Mouse (Mus musculus) kidney, adult 2 months (tissue): Measurements from ENCODE around the gene Actr6. TPM values are rescaled to one million over a fixed set of nuclear protein-coding genes. Genes with fewer than 3 reads are reported as not detected.

ENCODE experiments used
- DNase-seq: peaks from one replicate; pipeline ENCODE4 v3.0.0; 2021
- H3K27ac ChIP-seq: fragments of 200-500 bp; 2 replicates; pipeline ENCODE4 v1.5.1; 2012; ENCODE audit warnings: low read depth, low read length, control low read depth, inconsistent platforms; ENCODE audit not compliant: insufficient read depth
- H3K27me3 ChIP-seq: fragments of 200-500 bp; replicated peaks from 2 replicates; pipeline ENCODE4 v1.6.1; 2012; ENCODE audit warnings: mild to moderate bottlenecking, moderate library complexity, low read length, inconsistent platforms; ENCODE audit not compliant: control insufficient read depth, insufficient read depth
- H3K36me3 ChIP-seq: fragments of 200-500 bp; 2 replicates; pipeline ENCODE4 v1.6.1; 2012; ENCODE audit warnings: mild to moderate bottlenecking, moderate library complexity, low read length, inconsistent platforms; ENCODE audit not compliant: control insufficient read depth, insufficient read depth
- H3K4me1 ChIP-seq: fragments of 200-500 bp; 2 replicates; pipeline ENCODE4 v1.6.1; 2011; ENCODE audit warnings: low read length; ENCODE audit not compliant: control insufficient read depth, insufficient read depth
- H3K4me3 ChIP-seq: fragments of 200-500 bp; 2 replicates; pipeline ENCODE4 v1.5.1; 2011; ENCODE audit warnings: mild to moderate bottlenecking, low read depth, low read length, control low read depth; ENCODE audit not compliant: insufficient read depth
- CTCF ChIP-seq: fragments of 200-500 bp; conservative IDR thresholded peaks from 2 replicates; pipeline ENCODE4 v1.5.1; 2011; ENCODE audit warnings: low read depth, mild to moderate bottlenecking, control low read depth, low read length, moderate library complexity, mixed read lengths; ENCODE audit not compliant: insufficient read depth, insufficient read length
- POLR2A ChIP-seq: fragments of 200-500 bp; IDR thresholded peaks from one replicate; pipeline ENCODE4 v1.6.1; 2011; ENCODE audit warnings: low read depth, low read length, control low read depth
- WGBS: fragments of 180-500 bp; shearing (Covaris S2); methylation state at CpG from one replicate; pipeline ENCODE4 v1.1.7; 2018; 5-methylcytosine and 5-hydroxymethylcytosine counted together
- polyA plus RNA-seq: library from polyadenylated mRNA; depleted of rRNA; stranded (reverse); fragments of >200 nt; gene quantifications from 2 replicates; pipeline ENCODE4 v1.2.3, GENCODE M21; 2012

Actr6 gene
- polyA plus RNA-seq, 1 experiment = 3.0 TPM

DNA sequence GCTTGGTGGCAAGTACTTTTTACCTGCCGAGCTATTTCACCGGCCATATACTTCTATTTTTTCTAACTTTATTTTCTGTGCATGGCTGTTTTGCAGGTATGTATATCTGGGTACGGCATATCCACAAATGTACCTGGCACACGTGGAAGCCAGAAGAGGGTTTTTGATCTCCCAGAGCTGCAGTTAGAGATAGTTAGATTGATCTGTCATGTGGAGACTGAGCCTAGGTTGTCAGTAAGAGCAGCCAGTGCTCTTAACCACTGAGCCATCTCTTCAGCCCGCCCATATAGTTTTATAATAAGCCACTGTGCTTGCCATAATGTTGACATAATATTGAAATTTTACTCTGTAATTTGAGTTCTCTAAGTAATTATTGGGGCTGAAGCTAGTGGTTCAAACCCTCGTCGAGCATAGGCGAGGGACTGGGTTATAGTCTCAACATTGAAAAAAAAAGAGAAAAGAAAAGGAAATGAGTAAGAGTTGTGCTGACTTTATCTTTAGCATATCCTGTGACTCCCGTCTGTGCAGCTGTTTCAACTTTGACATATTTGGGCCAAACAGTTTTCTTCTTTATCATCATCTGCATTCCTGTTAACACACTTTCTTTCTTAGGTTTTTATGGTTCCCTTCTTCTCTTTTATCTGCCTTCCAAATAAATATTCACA, 32.5 kb upstream of the Actr6 start:
- Histone ChIP-seq H3K36me3 (no peaks in the 10 kb centered on the region; the same call in 1 of the 2 replicates), H3K27me3 (no peaks in the 10 kb centered on the region), H3K4me3 (no peak overlapping the region), H3K4me1 (peaks cover 9% of the 10 kb centered on the region), H3K27ac (no peak overlapping the region)
- no peak for DNase-seq
- TF ChIP-seq CTCF (no peak), POLR2A (no peak)
- WGBS = 68% methylated on average over 9 of the region's 9 CpGs

DNA sequence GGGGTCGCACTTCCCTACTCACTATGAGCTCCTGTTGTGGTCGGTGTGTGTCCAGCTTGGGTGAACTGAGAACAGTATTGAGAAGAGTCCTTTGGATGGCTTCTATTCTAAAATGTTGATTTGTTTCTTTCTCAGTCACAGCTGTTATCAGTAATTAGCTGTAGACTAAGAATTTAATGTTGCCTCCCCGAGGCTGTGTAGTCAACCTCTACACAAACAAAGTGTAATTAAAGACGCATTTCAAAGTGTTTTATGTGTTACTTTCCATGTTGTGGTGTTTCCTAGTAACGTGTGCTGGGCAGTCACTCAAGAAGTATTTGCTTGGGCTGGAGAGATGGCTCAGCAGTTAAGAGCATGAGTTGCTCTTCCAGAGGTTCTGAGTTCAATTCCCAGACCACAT, 28.7 kb upstream of the Actr6 start:
- TF ChIP-seq CTCF (no peak), POLR2A (no peak)
- no peaks in the 10 kb centered on the region for H3K36me3 ChIP-seq
- peaks cover 2% of the 10 kb centered on the region; the same call in 1 of the 2 replicates for H3K4me1 ChIP-seq
- no peaks in the 10 kb centered on the region for H3K27me3 ChIP-seq
- WGBS = 56% methylated on average over 5 of the region's 5 CpGs
- no peak overlapping the region for H3K4me3 ChIP-seq
- no peak for DNase-seq
- no peak overlapping the region for H3K27ac ChIP-seq

DNA sequence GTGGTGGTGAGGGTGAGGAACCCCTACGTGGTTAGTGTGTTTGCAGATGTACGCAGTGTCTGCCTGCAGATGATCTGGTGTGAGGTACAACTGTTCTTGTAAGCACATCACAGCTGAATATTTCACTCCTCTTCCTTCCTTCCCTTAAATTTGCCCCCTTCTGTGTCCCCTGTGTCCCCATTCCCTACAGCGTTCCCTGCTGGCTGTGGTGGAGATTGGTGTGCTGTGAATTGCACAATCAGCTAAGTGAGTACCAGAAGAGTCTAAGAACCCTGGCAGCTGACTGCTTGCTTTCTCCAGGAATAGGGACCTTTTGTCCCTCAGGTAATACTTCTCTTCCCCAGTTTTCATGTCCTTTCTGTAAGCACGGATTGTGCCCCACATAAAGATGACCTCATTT, 23.1 kb upstream of the Actr6 start:
- no peak overlapping the region for H3K27ac ChIP-seq
- H3K27me3 ChIP-seq = no peaks in the 10 kb centered on the region
- no peaks in the 10 kb centered on the region for H3K36me3 ChIP-seq
- WGBS = 83% methylated on average over 4 of the region's 4 CpGs
- peaks cover 8% of the 10 kb centered on the region; the same call in 1 of the 2 replicates for H3K4me1 ChIP-seq
- no peak for TF ChIP-seq POLR2A
- no peak; the same call in 1 of the 2 replicates for TF ChIP-seq CTCF
- DNase-seq = no peak
- no peak overlapping the region for H3K4me3 ChIP-seq

DNA sequence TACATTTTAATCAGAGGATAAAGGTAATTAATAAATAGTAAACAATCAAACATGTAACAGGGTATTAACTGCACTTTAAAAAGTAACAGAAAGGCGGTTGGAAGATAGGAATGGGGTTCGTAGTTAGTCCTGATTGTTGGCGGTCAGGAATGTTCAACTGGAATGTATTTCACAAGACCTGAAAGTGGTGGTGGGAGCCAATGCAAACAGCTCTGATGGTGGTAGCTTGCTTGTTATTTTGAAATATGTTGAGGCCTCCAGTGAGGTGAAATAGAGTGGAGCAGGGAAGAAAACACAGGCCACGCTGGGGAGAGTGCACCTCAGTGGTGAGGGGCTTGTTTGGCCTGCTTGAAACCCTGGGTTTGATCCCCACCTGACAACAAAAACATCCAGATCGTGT, 19.0 kb upstream of the Actr6 start:
- WGBS = 58% methylated on average over 5 of the region's 5 CpGs
- no peak for TF ChIP-seq CTCF
- no peak for TF ChIP-seq POLR2A
- no peaks in the 10 kb centered on the region for H3K36me3 ChIP-seq
- H3K4me1 ChIP-seq = peaks cover 17% of the 10 kb centered on the region; the same call in 1 of the 2 replicates
- no peak overlapping the region; the same call in 1 of the 2 replicates for H3K27ac ChIP-seq
- DNase-seq = no peak
- no peak overlapping the region for H3K4me3 ChIP-seq
- H3K27me3 ChIP-seq = no peaks in the 10 kb centered on the region

DNA sequence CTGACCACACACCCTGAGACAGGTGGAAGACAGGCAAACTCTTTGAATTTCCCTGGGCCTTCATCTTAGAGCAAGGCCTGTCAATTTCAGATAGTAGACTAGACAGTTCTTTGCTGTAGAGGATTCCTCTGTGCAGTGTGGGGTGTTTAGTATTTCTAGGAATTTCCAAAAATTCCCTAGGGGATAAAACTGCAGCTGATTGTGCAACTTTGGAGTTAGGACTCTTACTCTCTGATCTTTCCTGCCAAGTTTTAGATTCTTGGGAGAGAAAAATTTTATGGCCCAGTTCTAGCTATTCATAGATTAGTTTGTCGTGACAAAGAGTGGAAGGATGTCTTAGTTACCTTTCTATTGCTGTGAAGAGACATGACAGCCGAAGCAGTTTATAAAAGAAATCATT, 16.5 kb upstream of the Actr6 start:
- Histone ChIP-seq H3K27ac (no peak overlapping the region), H3K36me3 (no peaks in the 10 kb centered on the region), H3K4me3 (no peak overlapping the region), H3K27me3 (no peaks in the 10 kb centered on the region), H3K4me1 (peaks cover 17% of the 10 kb centered on the region; the same call in 1 of the 2 replicates)
- peak; percentile 62 for DNase-seq
- TF ChIP-seq POLR2A (no peak), CTCF (no peak)
- 62% methylated on average over 2 of the region's 2 CpGs for WGBS

DNA sequence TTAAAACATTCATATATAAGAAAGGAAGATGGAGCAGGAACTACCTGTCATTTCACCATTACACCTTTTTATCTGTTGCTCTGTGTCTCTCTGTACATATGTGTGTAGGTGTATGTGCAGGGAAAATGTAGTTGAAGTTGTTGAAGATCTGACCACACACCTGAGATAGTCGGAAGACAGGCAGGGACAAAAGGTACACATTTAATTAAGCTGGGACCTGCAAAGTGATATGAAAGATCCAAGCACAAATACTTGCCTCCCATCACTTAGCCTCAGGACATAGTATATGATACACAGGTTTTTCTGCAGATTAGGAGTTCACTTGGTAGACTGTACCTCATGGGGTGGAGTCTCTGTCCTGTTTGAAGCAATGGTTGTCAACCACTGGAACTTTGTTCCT, 15.8 kb upstream of the Actr6 start:
- H3K36me3 ChIP-seq = no peaks in the 10 kb centered on the region
- no peak for DNase-seq
- WGBS = 96% methylated on average over 1 of the region's 1 CpGs
- no peaks in the 10 kb centered on the region for H3K27me3 ChIP-seq
- peaks cover 17% of the 10 kb centered on the region; the same call in 1 of the 2 replicates for H3K4me1 ChIP-seq
- H3K4me3 ChIP-seq = no peak overlapping the region
- H3K27ac ChIP-seq = no peak overlapping the region
- TF ChIP-seq POLR2A (no peak), CTCF (no peak)

DNA sequence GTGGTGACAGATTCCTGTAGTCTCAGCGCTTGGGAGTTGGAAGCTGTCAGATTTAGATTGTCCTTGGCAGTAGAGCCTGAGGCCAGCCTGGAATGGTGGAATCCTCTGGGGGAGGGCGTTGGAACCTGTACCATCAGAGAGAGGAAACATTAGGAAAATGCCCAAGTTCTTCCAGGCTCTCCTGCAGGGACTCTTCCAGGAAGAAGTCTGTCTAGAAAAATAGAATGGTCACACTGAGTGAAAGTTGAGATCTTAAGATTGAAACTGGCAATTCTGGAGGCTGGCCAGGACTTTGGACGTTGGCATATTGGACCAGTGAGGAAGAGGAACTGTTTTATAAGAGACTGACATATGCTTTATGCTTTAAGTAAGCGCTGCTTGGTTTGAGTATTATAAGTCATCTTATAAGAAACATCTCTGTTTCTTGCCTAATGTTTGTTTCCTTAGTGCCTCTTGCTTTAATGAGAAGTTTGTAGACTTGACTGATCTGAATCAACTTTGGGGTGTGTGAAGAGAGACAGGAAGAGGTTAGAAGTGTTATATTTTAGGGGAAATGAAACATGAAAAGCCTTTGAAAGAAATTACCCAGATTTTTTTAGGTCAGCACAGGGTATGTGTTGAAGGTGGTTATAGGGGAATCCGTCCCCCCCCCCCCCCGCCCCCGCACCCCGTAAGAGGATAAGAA, 15.3 kb upstream of the Actr6 start:
- H3K4me3 ChIP-seq = no peak overlapping the region
- TF ChIP-seq CTCF (no peak), POLR2A (no peak)
- H3K27ac ChIP-seq = no peak overlapping the region
- WGBS = 74% methylated on average over 8 of the region's 8 CpGs
- H3K4me1 ChIP-seq = peaks cover 17% of the 10 kb centered on the region; the same call in 1 of the 2 replicates
- DNase-seq = peak; percentile 40
- H3K36me3 ChIP-seq = no peaks in the 10 kb centered on the region
- no peaks in the 10 kb centered on the region for H3K27me3 ChIP-seq
